Mouse (Mus musculus) MEL (cell line): ENCODE results near the gene Cdh24. TPM values are rescaled to one million over a fixed set of nuclear protein-coding genes. Genes with fewer than 3 reads are reported as not detected.

ENCODE experiments used
- DNase-seq: peaks from one replicate; pipeline ENCODE4 v3.0.0; 2011; ENCODE audit warnings: low read depth, low spot score
- H3K27ac ChIP-seq: 2 replicates; pipeline ENCODE4 v1.5.1; 2012; ENCODE audit warnings: low read depth, mild to moderate bottlenecking, control low read depth, low read length, moderate library complexity; ENCODE audit not compliant: control insufficient read depth
- H3K27me3 ChIP-seq, 2 experiments: fragments of 150-350 bp in 1 of 2; sonication (generic) in 1 of 2; 2 replicates each; pipeline ENCODE4 v1.6.1; 2012; ENCODE audit warnings: low read length in 2 of 2, mild to moderate bottlenecking in 2 of 2, improper control_type of control experiment in 1 of 2, moderate library complexity in 1 of 2; ENCODE audit not compliant: insufficient read depth in 2 of 2, control insufficient read depth in 1 of 2
- H3K36me3 ChIP-seq, 2 experiments: 2 replicates each; pipeline ENCODE4 v1.6.1; 2012 to 2014; ENCODE audit warnings: low read length in 2 of 2, improper control_type of control experiment in 1 of 2, inconsistent platforms in 1 of 2, mild to moderate bottlenecking in 1 of 2; ENCODE audit not compliant: insufficient read depth in 2 of 2, control insufficient read depth in 1 of 2
- H3K4me1 ChIP-seq, 2 experiments: fragments of 150-350 bp in 1 of 2; sonication (generic) in 1 of 2; 2 replicates each; pipeline ENCODE4 v1.6.1; 2012; ENCODE audit warnings: low read length in 2 of 2, improper control_type of control experiment in 1 of 2, mild to moderate bottlenecking in 1 of 2; ENCODE audit not compliant: insufficient read depth in 2 of 2, control insufficient read depth in 1 of 2
- H3K4me3 ChIP-seq, 2 experiments: fragments of 150-350 bp in 1 of 2; sonication (generic) in 1 of 2; 2 replicates each; pipeline ENCODE4 v1.5.1; 2012; ENCODE audit warnings: low read depth in 2 of 2, low read length in 2 of 2, mild to moderate bottlenecking in 2 of 2, moderate library complexity in 2 of 2, control low read depth in 1 of 2, improper control_type of control experiment in 1 of 2; ENCODE audit not compliant: control insufficient read depth in 1 of 2, insufficient read depth in 1 of 2
- H3K79me2 ChIP-seq: 2 replicates; pipeline ENCODE4 v1.6.1; 2012; ENCODE audit warnings: mild to moderate bottlenecking, low read length, moderate library complexity; ENCODE audit not compliant: control insufficient read depth, poor library complexity, insufficient read depth
- H3K9ac ChIP-seq: 2 replicates; pipeline ENCODE4 v1.6.1; 2012; ENCODE audit warnings: low read depth, mild to moderate bottlenecking, control low read depth, low read length, moderate library complexity; ENCODE audit not compliant: control insufficient read depth, poor library complexity, severe bottlenecking
- H3K9me3 ChIP-seq: fragments of 150-350 bp; sonication (generic); replicated peaks from 2 replicates; pipeline ENCODE4 v1.6.1; 2012; ENCODE audit warnings: mild to moderate bottlenecking, low read length, improper control_type of control experiment, moderate library complexity; ENCODE audit not compliant: insufficient read depth
- CTCF ChIP-seq, 3 experiments: IDR thresholded peaks in 2 of 3; conservative IDR thresholded peaks in 1 of 3; 2 replicates each; pipeline ENCODE4 v1.5.1; 2011 to 2012; ENCODE audit warnings: low read length in 3 of 3, low read depth in 2 of 3, mild to moderate bottlenecking in 2 of 3, improper control_type of control experiment in 1 of 3, inconsistent platforms in 1 of 3, mixed read lengths in 1 of 3, moderate library complexity in 1 of 3; ENCODE audit not compliant: control insufficient read depth in 1 of 3, insufficient read depth in 1 of 3, poor library complexity in 1 of 3, severe bottlenecking in 1 of 3
- E2F4 ChIP-seq: IDR thresholded peaks from 2 replicates; pipeline ENCODE4 v1.6.1; 2011; ENCODE audit warnings: low read depth, low read length, improper control_type of control experiment, borderline replicate concordance
- ELF1 ChIP-seq: IDR thresholded peaks from 2 replicates; pipeline ENCODE4 v1.6.1; 2014; ENCODE audit warnings: low read depth, mild to moderate bottlenecking, inconsistent platforms, low read length, improper control_type of control experiment, moderate library complexity
- EP300 ChIP-seq, 2 experiments: IDR thresholded peaks; 2 replicates each; pipeline ENCODE4 v1.6.1; 2011; ENCODE audit warnings: improper control_type of control experiment in 2 of 2, low read length in 2 of 2, low read depth in 1 of 2, mild to moderate bottlenecking in 1 of 2
- ETS1 ChIP-seq: IDR thresholded peaks from 2 replicates; pipeline ENCODE4 v1.6.1; 2012; ENCODE audit warnings: low read depth, mild to moderate bottlenecking, inconsistent platforms, low read length, improper control_type of control experiment, moderate library complexity
- HCFC1 ChIP-seq: IDR thresholded peaks from 2 replicates; pipeline ENCODE4 v1.6.1; 2012; ENCODE audit warnings: low read depth, mild to moderate bottlenecking, inconsistent platforms, low read length, improper control_type of control experiment, moderate library complexity
- JUND ChIP-seq: IDR thresholded peaks from 2 replicates; pipeline ENCODE4 v1.6.1; 2011; ENCODE audit warnings: low read depth, mild to moderate bottlenecking, improper control_type of control experiment, low read length
- MAFK ChIP-seq: IDR thresholded peaks from 2 replicates; pipeline ENCODE4 v1.6.1; 2011; ENCODE audit warnings: low read depth, mild to moderate bottlenecking, low read length, improper control_type of control experiment, borderline replicate concordance
- MXI1 ChIP-seq: IDR thresholded peaks from 2 replicates; pipeline ENCODE4 v1.6.1; 2011; ENCODE audit warnings: mild to moderate bottlenecking, low read depth, low read length, improper control_type of control experiment
- MYB ChIP-seq: IDR thresholded peaks from 2 replicates; pipeline ENCODE4 v1.6.1; 2011; ENCODE audit warnings: mild to moderate bottlenecking, low read depth, low read length, improper control_type of control experiment
- MYC ChIP-seq: IDR thresholded peaks from 2 replicates; pipeline ENCODE4 v1.6.1; 2011; ENCODE audit warnings: low read depth, mild to moderate bottlenecking, low read length, improper control_type of control experiment, moderate library complexity
- NELFE ChIP-seq: IDR thresholded peaks from 2 replicates; pipeline ENCODE4 v1.6.1; 2011; ENCODE audit warnings: low read depth, low read length, improper control_type of control experiment
- POLR2AphosphoS2 ChIP-seq: IDR thresholded peaks from 2 replicates; pipeline ENCODE4 v1.6.1; 2011; ENCODE audit warnings: low read length, improper control_type of control experiment
- POLR2AphosphoS5 ChIP-seq: IDR thresholded peaks from 2 replicates; pipeline ENCODE4 v1.6.1; 2012; ENCODE audit warnings: low read depth, borderline replicate concordance, mild to moderate bottlenecking, inconsistent platforms, low read length, moderate library complexity, mixed read lengths
- RAD21 ChIP-seq: IDR thresholded peaks from 2 replicates; pipeline ENCODE4 v1.6.1; 2011; ENCODE audit warnings: mild to moderate bottlenecking, low read depth, low read length, improper control_type of control experiment
- SMC3 ChIP-seq: IDR thresholded peaks from 2 replicates; pipeline ENCODE4 v1.6.1; 2011; ENCODE audit warnings: low read depth, low read length, improper control_type of control experiment
- TBP ChIP-seq: IDR thresholded peaks from 2 replicates; pipeline ENCODE4 v1.8.0; 2011; ENCODE audit warnings: low read depth, low read length, improper control_type of control experiment
- TCF12 ChIP-seq: IDR thresholded peaks from 2 replicates; pipeline ENCODE4 v1.6.1; 2014; ENCODE audit warnings: low read depth, mild to moderate bottlenecking, inconsistent platforms, low read length, improper control_type of control experiment, moderate library complexity
- ZC3H11A ChIP-seq: IDR thresholded peaks from 2 replicates; pipeline ENCODE4 v1.6.1; 2012; ENCODE audit warnings: low read depth, mild to moderate bottlenecking, inconsistent platforms, low read length, improper control_type of control experiment
- ZNF384 ChIP-seq: IDR thresholded peaks from 2 replicates; pipeline ENCODE4 v1.6.1; 2012; ENCODE audit warnings: low read depth, mild to moderate bottlenecking, inconsistent platforms, low read length, improper control_type of control experiment
- polyA plus RNA-seq, 2 experiments: library from polyadenylated mRNA; stranded (reverse) in 1 of 2; unstranded in 1 of 2; fragments of >175 nt in 1 of 2; fragments of >200 nt in 1 of 2; gene quantifications; 2 replicates each; pipeline versions ENCODE4 v1.2.1 to v1.2.4; 2012; ENCODE audit warnings: low replicate concordance in 2 of 2, low read depth in 1 of 2; ENCODE audit not compliant: insufficient read length in 2 of 2, insufficient read depth in 1 of 2, missing spikeins in 1 of 2
- total RNA-seq: library from RNA; depleted of rRNA; stranded (reverse); fragments of 300-350 nt; gene quantifications from 2 replicates; pipeline ENCODE4 v1.2.3, GENCODE M21; 2012

Cdh24 gene
- total and polyA plus RNA-seq, 3 experiments, result 0.89 to 5.8 TPM; not detected in 1

GRCm38 (mm10) chr14:54591056-54591455 is 50.1 kb downstream of the Cdh24 start:
- Histone ChIP-seq H3K4me1 (peaks cover 10 to 23% of the 10 kb centered on the region in 2 experiments), H3K79me2 (no peaks in the 10 kb centered on the region), H3K4me3 (no peak overlapping the region), H3K9me3 (no peaks in the 10 kb centered on the region), H3K36me3 (peaks cover 0 to 12% of the 10 kb centered on the region in 2 experiments; a peak in 2 of 4 replicates), H3K9ac (no peak overlapping the region), H3K27me3 (no peaks in the 10 kb centered on the region), H3K27ac (no peak overlapping the region)
- no peak for DNase-seq
- TF ChIP-seq HCFC1 (no peak), TCF12 (no peak), ZNF384 (no peak), JUND (no peak), TBP (no peak), MAFK (no peak), MYB (no peak), POLR2AphosphoS5 (no peak), MYC (no peak), MXI1 (no peak), ZC3H11A (no peak), ETS1 (no peak), POLR2AphosphoS2 (no peak), E2F4 (no peak), RAD21 (no peak), EP300 (IDR thresholded peaks at IDR 0.05; ENCODE audit: low read depth in 1 of 2, low read length in 2 of 2) (no peak), NELFE (no peak)

- Histone ChIP-seq H3K9me3 (no peaks in the 10 kb centered on the region), H3K27ac (no peak overlapping the region), H3K36me3 (peaks cover 0 to 1% of the 10 kb centered on the region in 2 experiments; a peak in 2 of 4 replicates), H3K4me1 (peaks cover under 1% of the 10 kb centered on the region in 2 experiments; a peak in 2 of 4 replicates), H3K4me3 (no peak overlapping the region), H3K27me3 (no peaks in the 10 kb centered on the region), H3K9ac (no peak overlapping the region), H3K79me2 (no peaks in the 10 kb centered on the region)
- TF ChIP-seq ZC3H11A (peak; percentile 49), SMC3 (peak; percentile 75), ETS1 (no peak), RAD21 (peak; percentile 64), ELF1 (no peak), CTCF (IDR thresholded peaks at IDR 0.05 in 2 of 3, conservative IDR thresholded peaks at IDR 0.05 in 1 of 3; ENCODE audit: control insufficient read depth in 1 of 3, insufficient read depth in 1 of 3, low read depth in 2 of 3, low read length in 3 of 3, poor library complexity in 1 of 3, severe bottlenecking in 1 of 3) (peak; percentile 47 to 82 (median 76))
- peak; percentile 75 for DNase-seq
Measured at GRCm38 (mm10) chr14:54583681-54584338, 57.4 kb downstream of the Cdh24 start.
